Mouse (Mus musculus) urinary bladder, postnatal 36 days (tissue): ENCODE results near the gene Nat8f3.
"Not testable (repeated sequence)": the region's sequence is repeated elsewhere in the genome, so short reads cannot be mapped to it uniquely, and the experiment has no call there.

ENCODE experiments used
- DNase-seq, 2 experiments: peaks; one replicate each; pipeline ENCODE4 v3.0.0; 2022; ENCODE audit warnings: low spot score in 2 of 2, mixed read lengths in 1 of 2

Nat8f3 gene

DNA sequence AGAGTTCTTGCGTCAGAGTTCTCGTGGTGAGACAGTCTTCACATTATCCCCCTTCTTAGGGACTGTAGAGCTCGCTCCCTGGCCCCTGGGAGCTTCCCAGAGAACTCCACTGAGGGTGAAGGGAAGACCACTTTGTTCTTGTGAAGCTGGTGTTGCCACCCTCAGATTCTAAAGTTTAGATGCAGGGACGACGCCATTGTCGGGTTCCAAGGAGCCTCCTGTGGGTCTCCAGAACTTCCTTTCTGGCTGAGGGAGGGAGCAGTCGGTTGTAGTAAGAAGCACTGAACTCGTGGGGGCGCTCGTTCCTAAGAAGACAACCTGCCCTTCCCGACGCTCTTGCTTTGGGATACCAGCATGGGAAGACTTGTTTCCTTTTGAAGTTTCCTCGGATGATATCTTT, at the start of gene Nat8f3:
Gene Nat8f3, minus strand, starts transcription at position 223 of the 400 bp plus-strand sequence.
- peak in 1 of 2 experiments; percentile 24 for DNase-seq

DNA sequence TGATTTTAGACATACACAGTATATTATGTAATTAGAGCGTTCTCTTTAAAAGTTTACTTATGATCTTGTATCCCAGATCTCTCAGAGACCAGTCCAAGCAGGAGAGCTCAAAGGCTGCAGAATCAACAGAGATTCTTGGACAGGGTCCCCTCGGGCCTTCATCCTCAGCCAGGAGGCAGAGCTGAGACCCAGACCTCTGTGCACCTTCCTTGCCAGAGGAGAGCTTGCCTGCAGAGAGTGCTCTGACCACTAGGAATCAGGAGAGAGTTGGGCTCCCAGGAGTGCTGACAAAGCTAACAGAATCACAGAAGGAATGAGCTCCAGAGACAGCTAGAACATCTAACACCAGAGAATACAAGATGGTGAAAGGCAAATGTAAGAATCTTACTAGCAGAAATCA, 47.8 kb upstream of the Nat8f3 start:
- DNase-seq, result no peak

DNA sequence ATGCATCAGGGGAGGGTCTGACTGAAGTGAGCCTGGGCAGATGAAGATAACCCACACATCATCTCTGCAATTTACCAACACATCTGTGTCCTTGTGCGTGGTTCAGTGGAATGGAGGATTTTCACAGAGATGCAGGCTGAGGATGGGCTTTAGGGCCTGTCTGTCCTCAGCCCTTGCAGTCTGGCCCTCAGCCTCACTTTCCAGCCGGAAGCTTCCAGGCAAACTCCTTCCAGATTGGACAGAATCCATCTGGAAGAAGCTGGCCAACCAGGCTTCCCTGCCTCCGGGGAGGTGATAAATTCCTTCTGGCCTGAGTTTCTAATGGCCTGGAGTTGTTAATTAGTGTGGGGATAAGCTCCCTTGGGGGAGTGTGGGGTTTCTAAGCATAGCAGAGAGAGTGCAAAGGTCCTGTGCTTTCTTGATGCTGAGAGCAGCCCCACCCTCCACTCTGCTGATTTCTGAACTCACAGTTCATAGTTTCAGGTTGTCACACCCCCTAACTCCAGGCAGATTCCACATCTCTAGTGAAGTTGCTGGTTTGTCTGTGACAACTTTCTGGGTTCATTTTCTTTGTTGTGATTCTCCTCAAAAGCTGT, 45.5 kb upstream of the Nat8f3 start:
- DNase-seq, result not testable (repeated sequence)

DNA sequence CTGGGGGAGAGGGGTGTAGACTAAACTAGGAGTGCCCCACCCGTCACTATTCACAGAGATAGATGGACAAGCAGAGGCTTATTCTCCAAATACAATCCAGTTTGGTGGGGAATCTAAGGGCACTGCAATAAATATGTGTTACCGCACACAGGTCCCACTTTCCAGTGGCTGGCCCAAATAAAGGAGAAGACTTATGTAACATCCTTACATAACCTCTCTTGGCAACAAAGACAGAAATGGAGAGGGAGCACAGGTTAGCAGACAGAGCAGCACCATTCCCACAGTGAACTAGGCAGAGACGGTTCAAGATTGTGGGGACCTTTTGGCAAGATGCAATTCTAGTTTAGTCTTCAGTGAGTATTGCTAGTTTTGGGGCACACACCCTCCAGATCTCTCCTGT, 45.0 kb upstream of the Nat8f3 start:
- not testable (repeated sequence) for DNase-seq

DNA sequence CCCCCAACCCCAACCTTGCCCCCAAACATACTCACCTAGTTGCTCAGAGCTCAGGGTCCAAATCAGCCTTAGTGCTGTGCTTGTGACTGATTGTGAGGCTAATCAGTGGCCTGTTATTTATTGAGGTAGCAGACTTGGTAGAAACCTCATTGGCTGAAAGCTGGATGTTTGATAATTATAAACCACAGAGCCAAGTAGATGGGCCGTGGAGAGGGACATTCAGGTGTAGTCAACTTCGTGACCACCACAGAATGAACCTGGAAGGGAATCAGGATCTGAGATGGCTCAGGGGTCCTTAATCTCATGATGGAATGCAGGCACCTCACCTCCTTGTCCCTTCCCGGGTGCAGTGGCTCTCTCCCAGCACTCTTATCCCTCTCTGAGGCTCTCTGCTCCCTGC, 44.2 kb upstream of the Nat8f3 start:
- DNase-seq, result not testable (repeated sequence)

DNA sequence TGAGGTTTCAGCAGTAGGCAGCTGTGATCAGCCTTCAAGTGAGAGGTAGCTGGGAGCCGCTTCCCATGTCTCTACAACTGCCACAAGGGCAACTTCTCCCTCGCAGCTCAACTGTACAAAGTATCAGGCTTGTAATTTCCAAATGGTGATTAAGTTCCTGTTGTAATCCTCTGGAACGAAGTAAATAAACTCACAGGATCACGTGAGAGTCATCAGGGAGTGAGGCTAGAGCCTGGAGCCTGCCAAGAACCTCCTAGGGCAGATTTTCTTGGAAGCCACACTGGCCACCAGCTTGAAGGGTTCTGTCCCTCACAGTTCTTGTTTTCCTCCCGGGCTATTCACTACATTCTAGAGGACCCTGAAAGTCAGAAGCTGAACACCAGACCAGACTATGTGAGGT, 37.6 kb upstream of the Nat8f3 start:
- DNase-seq, result peak; percentile 7 to 27

DNA sequence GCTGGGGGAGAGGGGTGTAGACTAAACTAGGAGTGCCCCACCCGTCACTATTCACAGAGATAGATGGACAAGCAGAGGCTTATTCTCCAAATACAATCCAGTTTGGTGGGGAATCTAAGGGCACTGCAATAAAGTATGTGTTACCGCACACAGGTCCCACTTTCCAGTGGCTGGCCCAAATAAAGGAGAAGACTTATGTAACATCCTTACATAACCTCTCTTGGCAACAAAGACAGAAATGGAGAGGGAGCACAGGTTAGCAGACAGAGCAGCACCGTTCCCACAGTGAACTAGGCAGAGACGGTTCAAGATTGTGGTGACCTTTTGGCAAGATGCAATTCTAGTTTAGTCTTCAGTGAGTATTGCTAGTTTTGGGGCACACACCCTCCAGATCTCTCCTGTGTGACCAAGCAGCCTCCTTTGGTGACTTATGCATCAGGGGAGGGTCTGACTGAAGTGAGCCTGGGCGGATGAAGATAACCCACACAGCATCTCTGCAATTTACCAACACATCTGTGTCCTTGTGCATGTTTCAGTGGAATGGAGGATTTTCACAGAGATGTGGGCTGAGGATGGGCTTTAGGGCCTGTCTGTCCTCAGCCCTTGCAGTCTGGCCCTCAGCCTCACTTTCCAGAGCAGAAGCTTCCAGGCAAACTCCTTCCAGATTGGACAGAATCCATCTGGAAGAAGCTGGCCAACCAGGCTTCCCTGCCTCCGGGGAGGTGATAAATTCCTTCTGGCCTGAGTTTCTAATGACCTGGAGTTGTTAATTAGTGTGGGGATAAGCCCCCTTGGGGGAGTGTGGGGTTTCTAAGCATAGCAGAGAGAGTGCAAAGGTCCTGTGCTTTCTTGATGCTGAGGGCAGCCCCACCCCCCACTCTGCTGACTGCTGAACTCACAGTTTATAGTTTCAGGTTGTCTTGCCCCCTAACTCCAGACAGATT, 2.2 kb downstream of the Nat8f3 start:
- DNase-seq, result not testable (repeated sequence)

DNA sequence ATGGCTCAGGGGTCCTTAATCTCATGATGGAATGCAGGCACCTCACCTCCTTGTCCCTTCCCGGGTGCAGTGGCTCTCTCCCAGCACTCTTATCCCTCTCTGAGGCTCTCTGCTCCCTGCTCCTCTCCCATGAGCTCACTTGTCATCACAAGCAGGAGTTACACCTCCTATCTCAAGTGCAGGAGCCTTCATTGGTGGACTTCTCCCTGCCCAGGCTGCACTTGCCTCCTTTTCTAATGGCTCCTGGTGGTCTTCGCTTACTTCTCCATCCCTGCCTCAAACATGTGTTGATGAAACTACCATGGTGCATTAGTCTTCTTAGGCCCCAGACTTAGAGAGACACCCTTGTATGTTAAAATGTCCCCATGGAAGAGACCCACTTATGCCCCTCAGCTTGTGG, 2.9 kb downstream of the Nat8f3 start:
- not testable (repeated sequence) for DNase-seq

DNA sequence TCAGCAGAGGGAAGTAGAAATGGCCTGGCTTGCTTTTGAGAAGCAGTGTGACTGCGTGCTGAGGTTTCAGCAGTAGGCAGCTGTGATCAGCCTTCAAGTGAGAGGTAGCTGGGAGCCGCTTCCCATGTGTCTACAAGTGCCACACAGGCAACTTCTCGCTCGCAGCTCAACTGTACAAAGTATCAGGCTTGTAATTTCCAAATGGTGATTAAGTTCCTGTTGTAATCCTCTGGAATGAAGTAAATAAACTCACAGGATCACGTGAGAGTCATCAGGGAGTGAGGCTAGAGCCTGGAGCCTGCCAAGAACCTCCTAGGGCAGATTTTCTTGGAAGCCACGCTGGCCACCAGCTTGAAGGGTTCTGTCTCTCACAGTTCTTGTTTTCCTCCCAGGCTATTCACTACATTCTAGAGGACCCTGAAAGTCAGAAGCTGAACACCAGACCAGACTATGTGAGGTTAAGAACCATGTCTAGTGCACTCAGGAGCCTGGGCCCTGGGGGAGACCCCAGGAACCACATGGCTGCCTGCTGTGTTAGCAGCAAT, 9.8 kb downstream of the Nat8f3 start:
- peak in 1 of 2 experiments; percentile 21 for DNase-seq

DNA sequence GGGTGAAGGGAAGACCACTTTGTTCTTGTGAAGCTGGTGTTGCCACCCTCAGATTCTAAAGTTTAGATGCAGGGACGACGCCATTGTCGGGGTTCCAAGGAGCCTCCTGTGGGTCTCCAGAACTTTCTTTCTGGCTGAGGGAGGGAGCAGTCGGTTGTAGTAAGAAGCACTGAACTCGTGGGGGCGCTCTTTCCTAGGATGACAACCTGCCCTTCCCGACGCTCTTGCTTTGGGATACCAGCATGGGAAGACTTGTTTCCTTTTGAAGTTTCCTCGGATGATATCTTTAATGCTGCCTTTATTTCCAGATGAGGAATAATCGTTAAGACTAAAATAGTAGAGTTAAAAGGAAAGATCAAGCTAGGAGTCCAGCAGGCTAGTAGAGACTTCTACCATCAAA, 52.4 kb downstream of the Nat8f3 start, which contains the start of gene Nat8f7:
Gene Nat8f7, minus strand, starts transcription at position 101 of the 400 bp plus-strand sequence.
- DNase-seq, result peak in 1 of 2 experiments; percentile 2

DNA sequence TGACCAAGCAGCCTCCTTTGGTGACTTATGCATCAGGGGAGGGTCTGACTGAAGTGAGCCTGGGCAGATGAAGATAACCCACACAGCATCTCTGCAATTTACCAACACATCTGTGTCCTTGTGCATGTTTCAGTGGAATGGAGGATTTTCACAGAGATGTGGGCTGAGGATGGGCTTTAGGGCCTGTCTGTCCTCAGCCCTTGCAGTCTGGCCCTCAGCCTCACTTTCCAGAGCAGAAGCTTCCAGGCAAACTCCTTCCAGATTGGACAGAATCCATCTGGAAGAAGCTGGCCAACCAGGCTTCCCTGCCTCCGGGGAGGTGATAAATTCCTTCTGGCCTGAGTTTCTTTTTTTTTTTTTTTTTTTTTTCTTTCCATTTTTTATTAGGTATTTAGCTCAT, 55.9 kb downstream of the Nat8f3 start:
- not testable (repeated sequence) for DNase-seq

DNA sequence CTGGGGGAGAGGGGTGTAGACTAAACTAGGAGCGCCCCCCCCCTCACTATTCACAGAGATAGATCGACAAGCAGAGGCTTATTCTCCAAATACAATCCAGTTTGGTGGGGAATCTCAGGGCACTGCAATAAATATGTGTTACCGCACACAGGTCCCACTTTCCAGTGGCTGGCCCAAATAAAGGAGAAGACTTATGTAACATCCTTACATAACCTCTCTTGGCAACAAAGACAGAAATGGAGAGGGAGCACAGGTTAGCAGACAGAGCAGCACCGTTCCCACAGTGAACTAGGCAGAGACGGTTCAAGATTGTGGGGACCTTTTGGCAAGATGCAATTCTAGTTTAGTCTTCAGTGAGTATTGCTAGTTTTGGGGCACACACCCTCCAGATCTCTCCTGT, 56.3 kb downstream of the Nat8f3 start:
- not testable (repeated sequence) for DNase-seq

DNA sequence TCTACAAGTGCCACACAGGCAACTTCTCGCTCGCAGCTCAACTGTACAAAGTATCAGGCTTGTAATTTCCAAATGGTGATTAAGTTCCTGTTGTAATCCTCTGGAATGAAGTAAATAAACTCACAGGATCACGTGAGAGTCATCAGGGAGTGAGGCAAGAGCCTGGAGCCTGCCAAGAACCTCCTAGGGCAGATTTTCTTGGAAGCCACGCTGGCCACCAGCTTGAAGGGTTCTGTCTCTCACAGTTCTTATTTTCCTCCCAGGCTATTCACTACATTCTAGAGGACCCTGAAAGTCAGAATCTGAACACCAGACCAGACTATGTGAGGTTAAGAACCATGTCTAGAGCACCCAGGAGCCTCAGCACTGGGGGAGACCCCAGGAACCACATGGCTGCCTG, 63.6 kb downstream of the Nat8f3 start:
- DNase-seq, result peak; percentile 33 to 74
